Mouse (Mus musculus) C2C12 (cell line): Measurements from ENCODE around the gene Ap1ar.

Experiments used
- CTCF ChIP-seq: IDR thresholded peaks from one replicate; pipeline ENCODE4 v1.5.1; 2011; ENCODE audit not compliant: control insufficient read depth, insufficient read depth, insufficient read length
- MYOD1 ChIP-seq: IDR thresholded peaks from one replicate; pipeline ENCODE4 v1.6.1; 2011; ENCODE audit warnings: low read depth; ENCODE audit not compliant: control insufficient read depth, insufficient read length
- USF1 ChIP-seq: IDR thresholded peaks from one replicate; pipeline ENCODE4 v1.6.1; 2011; ENCODE audit warnings: low read depth, mild to moderate bottlenecking, control low read depth, moderate library complexity

- TF ChIP-seq MYOD1 (no peak), CTCF (no peak), USF1 (no peak)
Measured at GRCm38 (mm10) chr3:127765971-127766370, 71.4 kb downstream of the Ap1ar start.
